Mouse (Mus musculus) liver, embryonic 12.5 days (tissue): Measurements from ENCODE around the gene Efcab14. TPM values are rescaled to one million over a fixed set of nuclear protein-coding genes. Genes with fewer than 3 reads are reported as not detected.
A peak's percentile ranks its signal among the peaks of the same experiment; 100 is the strongest.

Source experiments
- ATAC-seq: fragments of 200-750 bp; cut with Nextera tagmentation; 2 replicates; pipeline ENCODE4 v1.8.0; 2017; ENCODE audit warnings: moderate number of reproducible peaks, mild to moderate bottlenecking, moderate library complexity
- H3K27ac ChIP-seq: fragments of 300-500 bp; sonication (generic); 2 replicates; pipeline ENCODE4 v1.5.1; 2016; ENCODE audit warnings: mild to moderate bottlenecking
- H3K27me3 ChIP-seq: fragments of 300-500 bp; sonication (generic); replicated peaks from 2 replicates; pipeline ENCODE4 v1.6.1; 2016; ENCODE audit warnings: mild to moderate bottlenecking, moderate library complexity
- H3K36me3 ChIP-seq: fragments of 300-500 bp; sonication (generic); 2 replicates; pipeline ENCODE4 v1.6.1; 2016; ENCODE audit warnings: mild to moderate bottlenecking, moderate library complexity
- H3K4me1 ChIP-seq: fragments of 300-500 bp; sonication (generic); 2 replicates; pipeline ENCODE4 v1.6.1; 2016
- H3K4me2 ChIP-seq: fragments of 300-500 bp; sonication (generic); 2 replicates; pipeline ENCODE4 v1.6.1; 2016; ENCODE audit warnings: mild to moderate bottlenecking, moderate library complexity
- H3K4me3 ChIP-seq: fragments of 300-500 bp; sonication (generic); 2 replicates; pipeline ENCODE4 v1.5.1; 2016; ENCODE audit warnings: mild to moderate bottlenecking, moderate library complexity
- H3K9ac ChIP-seq: fragments of 300-500 bp; sonication (generic); 2 replicates; pipeline ENCODE4 v1.6.1; 2016; ENCODE audit warnings: mild to moderate bottlenecking, moderate library complexity
- H3K9me3 ChIP-seq: fragments of 300-500 bp; sonication (generic); replicated peaks from 2 replicates; pipeline ENCODE4 v1.6.1; 2016; ENCODE audit warnings: mild to moderate bottlenecking, moderate library complexity
- WGBS: fragments of 180-500 bp; shearing (Covaris S2); methylation state at CpG from one replicate; pipeline ENCODE4 v1.1.7; 2016; ENCODE audit not compliant: insufficient replicate concordance; 5-methylcytosine and 5-hydroxymethylcytosine counted together
- polyA plus RNA-seq: library from polyadenylated mRNA; unstranded; fragments of >200 nt; fragmentation: Nextera tagmentation; extraction: Ambion mirVana; gene quantifications from 2 replicates; pipeline ENCODE4 v1.2.1, GENCODE M21; 2016

The Efcab14 gene
- polyA plus RNA-seq, 1 experiment from 2014 or later, result 18.8 TPM

DNA sequence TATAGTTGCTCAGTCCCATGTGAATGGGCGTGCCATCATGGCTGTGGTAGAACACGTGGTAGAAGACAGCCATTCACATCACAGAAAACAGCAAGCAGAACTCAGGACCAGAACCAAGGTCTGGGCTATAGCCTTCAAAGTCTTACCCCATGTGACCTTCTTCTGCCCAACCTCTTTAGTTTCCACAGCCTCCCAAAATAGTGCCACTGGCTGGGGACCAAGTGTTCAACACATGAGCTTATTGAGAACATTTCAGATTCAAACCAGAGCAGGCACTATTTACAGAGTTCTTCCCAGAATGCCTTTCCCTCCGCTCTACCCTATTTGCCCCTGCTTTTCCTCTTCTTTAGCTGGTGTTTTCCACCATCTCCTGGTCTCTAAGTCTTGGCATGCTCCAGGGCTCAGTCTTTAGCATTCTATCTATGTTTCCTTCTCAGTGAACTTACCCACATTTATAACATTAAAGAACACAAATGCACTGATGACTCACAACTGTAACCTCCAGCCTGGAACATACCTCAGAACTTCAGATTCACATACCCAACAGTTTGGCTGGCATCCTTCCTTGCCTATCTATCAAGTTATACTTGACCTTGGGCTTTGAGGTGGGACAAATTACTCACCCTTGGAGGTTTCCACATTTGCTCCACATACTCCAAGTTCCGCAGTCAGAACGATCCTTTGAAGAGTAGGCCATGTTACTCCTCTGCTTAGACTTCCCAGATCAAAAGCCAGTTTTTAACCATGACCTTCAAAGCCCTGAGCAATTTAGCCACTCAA is 44.7 kb downstream of the Efcab14 start:
- Histone ChIP-seq H3K4me3 (no peak overlapping the region), H3K27ac (no peak overlapping the region)
- 74% methylated on average over 5 of the region's 5 CpGs for WGBS

DNA sequence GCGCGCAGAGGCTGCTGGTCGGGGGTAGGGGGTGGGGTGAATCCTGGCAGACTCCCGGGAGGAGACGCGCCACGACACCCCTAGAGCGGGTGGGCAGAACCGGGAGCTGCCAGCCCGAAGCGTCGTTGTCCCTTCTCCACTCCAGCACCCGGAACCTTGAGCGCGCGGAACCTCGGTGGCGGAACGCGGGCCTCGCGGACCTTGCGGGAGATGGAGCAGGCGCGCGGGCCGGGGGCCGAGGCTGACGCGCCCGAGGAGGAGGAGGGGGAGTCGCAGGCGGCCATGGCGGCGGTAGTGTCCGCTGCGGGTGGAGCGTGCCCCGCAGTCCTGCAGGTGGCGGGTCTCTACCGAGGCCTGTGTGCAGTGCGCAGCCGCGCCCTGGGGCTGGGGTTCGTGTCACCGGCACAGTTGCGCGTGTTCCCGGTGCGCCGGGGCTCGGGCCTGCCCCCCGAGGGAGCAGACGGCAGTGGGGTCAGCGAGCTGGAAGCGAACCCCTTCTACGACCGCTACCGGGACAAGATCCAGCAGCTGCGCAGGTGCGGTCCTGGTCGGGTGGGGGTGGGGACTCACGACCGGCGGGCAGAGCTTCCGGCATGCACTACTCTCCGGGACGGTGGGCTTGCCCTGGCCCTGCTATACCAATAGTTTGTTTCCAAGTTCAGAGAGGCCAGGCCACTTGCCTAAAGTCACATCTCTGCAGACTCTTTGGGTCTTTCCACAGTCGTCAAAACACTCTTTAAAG is 47.4 kb downstream of the Efcab14 start, which contains the start of gene Atpaf1:
Gene Atpaf1, plus strand, starts transcription at position 44 of the 742 bp plus-strand sequence.
- peaks cover 21% of the 10 kb centered on the region for H3K36me3 ChIP-seq
- peak within 1 kb of the TSS; percentile 75 for H3K4me3 ChIP-seq
- H3K4me1 ChIP-seq, result peaks cover 26% of the 10 kb centered on the region
- peak within 1 kb of the TSS; percentile 79 for H3K9ac ChIP-seq
- no peaks in the 10 kb centered on the region for H3K27me3 ChIP-seq
- peak within 1 kb of the TSS; percentile 89 for H3K4me2 ChIP-seq
- WGBS, result under 1% methylated on average over 69 of the region's 69 CpGs
- no peaks in the 10 kb centered on the region for H3K9me3 ChIP-seq
- H3K27ac ChIP-seq, result peak within 1 kb of the TSS; percentile 76
- ATAC-seq, result peak; percentile 83

More for the DNA sequence above, 44.7 kb downstream of the Efcab14 start:
- Histone ChIP-seq H3K36me3 (peaks cover 9% of the 10 kb centered on the region), H3K4me1 (peaks cover 26% of the 10 kb centered on the region), H3K4me2 (no peak overlapping the region), H3K9me3 (no peaks in the 10 kb centered on the region), H3K9ac (no peak overlapping the region), H3K27me3 (no peaks in the 10 kb centered on the region)
- ATAC-seq, result no peak

- Histone ChIP-seq H3K9me3 (no peaks in the 10 kb centered on the region), H3K36me3 (peaks cover 28% of the 10 kb centered on the region), H3K4me2 (peak overlapping the region; percentile 89), H3K27me3 (no peaks in the 10 kb centered on the region), H3K4me3 (peak overlapping the region; percentile 75), H3K27ac (peak overlapping the region; percentile 76), H3K4me1 (peaks cover 26% of the 10 kb centered on the region), H3K9ac (peak overlapping the region; percentile 79)
- WGBS, result 26% methylated on average over 7 of the region's 7 CpGs
- ATAC-seq, result peak; percentile 42
Observed at GRCm38 (mm10) chr4:115785511-115786034, 48.0 kb downstream of the Efcab14 start.

- Histone ChIP-seq H3K36me3 (peaks cover 70% of the 10 kb centered on the region), H3K27me3 (no peaks in the 10 kb centered on the region), H3K4me2 (no peak overlapping the region), H3K4me3 (no peak overlapping the region), H3K4me1 (peaks cover 6% of the 10 kb centered on the region), H3K9me3 (no peaks in the 10 kb centered on the region), H3K9ac (no peak overlapping the region), H3K27ac (no peak overlapping the region)
- 87% methylated on average over 3 of the region's 3 CpGs for WGBS
- no peak for ATAC-seq
Observed at GRCm38 (mm10) chr4:115790864-115791263, 53.3 kb downstream of the Efcab14 start.

- H3K27ac ChIP-seq, result no peak overlapping the region
Observed at GRCm38 (mm10) chr4:115795360-115795759, 57.8 kb downstream of the Efcab14 start.

DNA sequence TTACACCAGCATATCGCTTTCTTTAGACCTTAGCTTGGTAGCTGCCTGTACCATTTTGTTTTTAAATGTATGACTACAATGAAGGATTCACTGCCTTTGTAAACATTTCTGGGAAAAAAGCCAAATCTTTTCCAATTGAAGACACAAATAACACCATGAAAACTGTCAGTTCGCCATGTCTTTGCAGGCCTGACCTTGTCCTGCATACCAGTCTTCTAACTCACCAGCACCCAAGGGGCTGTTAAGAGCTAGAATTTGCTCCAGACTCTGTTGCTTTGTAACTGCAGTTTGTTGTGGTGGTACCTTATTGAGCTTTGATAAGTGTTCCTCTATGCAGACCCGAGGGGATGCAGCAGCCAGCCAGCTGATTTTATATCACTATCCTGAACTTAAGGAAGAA is 62.4 kb downstream of the Efcab14 start:
- Histone ChIP-seq H3K4me1 (no peaks in the 10 kb centered on the region), H3K27ac (no peak overlapping the region), H3K9me3 (no peaks in the 10 kb centered on the region), H3K4me2 (no peak overlapping the region), H3K9ac (no peak overlapping the region), H3K27me3 (no peaks in the 10 kb centered on the region), H3K4me3 (no peak overlapping the region), H3K36me3 (peaks cover 69% of the 10 kb centered on the region)
- 68% methylated on average over 3 of the region's 3 CpGs for WGBS
- ATAC-seq, result no peak

More at GRCm38 (mm10) chr4:115795360-115795759, 57.8 kb downstream of the Efcab14 start:
- no peak for ATAC-seq
- H3K4me3 ChIP-seq, result no peak overlapping the region
- H3K9me3 ChIP-seq, result no peaks in the 10 kb centered on the region
- WGBS, result 84% methylated on average over 3 of the region's 3 CpGs
- H3K27me3 ChIP-seq, result no peaks in the 10 kb centered on the region
- no peak overlapping the region for H3K4me2 ChIP-seq
- no peaks in the 10 kb centered on the region for H3K4me1 ChIP-seq
- no peak overlapping the region for H3K9ac ChIP-seq
- H3K36me3 ChIP-seq, result peaks cover 83% of the 10 kb centered on the region

GRCm38 (mm10) chr4:115812326-115812725 is 74.8 kb downstream of the Efcab14 start:
- no peak for ATAC-seq
- WGBS, result 83% methylated on average over 4 of the region's 4 CpGs

DNA sequence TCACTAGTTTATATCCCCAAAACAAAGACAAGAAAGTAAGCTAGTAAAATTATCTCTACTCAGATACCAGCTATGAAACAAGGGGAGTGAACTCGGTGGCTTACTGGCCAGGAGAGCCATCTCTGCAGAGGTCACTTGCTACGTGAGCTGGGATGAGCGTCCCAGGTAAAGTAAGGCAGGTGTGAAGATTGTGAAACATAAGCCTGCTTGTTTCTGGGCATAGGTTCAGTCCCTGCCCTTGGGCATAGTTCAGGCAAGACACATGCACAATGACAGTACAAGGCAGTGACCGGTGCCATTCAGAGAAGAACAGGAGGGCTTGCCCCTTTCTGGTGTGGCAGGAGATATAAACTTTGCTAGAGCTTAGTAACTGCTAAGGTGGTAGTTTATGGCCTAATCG is 78.1 kb downstream of the Efcab14 start:
- 0 out of 2 replicates have a peak, but pooled peaks cover 3% of the 10 kb centered on the region for H3K4me1 ChIP-seq
- no peak overlapping the region for H3K4me2 ChIP-seq
- no peaks in the 10 kb centered on the region for H3K9me3 ChIP-seq
- no peak overlapping the region for H3K9ac ChIP-seq
- 79% methylated on average over 5 of the region's 5 CpGs for WGBS
- no peak overlapping the region for H3K27ac ChIP-seq
- H3K4me3 ChIP-seq, result no peak overlapping the region
- no peak for ATAC-seq
- peaks cover 46% of the 10 kb centered on the region for H3K36me3 ChIP-seq
- no peaks in the 10 kb centered on the region for H3K27me3 ChIP-seq

More at GRCm38 (mm10) chr4:115812326-115812725, 74.8 kb downstream of the Efcab14 start:
- Histone ChIP-seq H3K4me3 (no peak overlapping the region), H3K9ac (no peak overlapping the region), H3K9me3 (no peaks in the 10 kb centered on the region), H3K4me2 (no peak overlapping the region), H3K27me3 (no peaks in the 10 kb centered on the region), H3K36me3 (peaks cover 52% of the 10 kb centered on the region), H3K4me1 (no peaks in the 10 kb centered on the region), H3K27ac (no peak overlapping the region)

GRCm38 (mm10) chr4:115820199-115820598 is 82.7 kb downstream of the Efcab14 start:
- Histone ChIP-seq H3K9ac (no peak overlapping the region), H3K4me1 (peaks cover 43% of the 10 kb centered on the region)

DNA sequence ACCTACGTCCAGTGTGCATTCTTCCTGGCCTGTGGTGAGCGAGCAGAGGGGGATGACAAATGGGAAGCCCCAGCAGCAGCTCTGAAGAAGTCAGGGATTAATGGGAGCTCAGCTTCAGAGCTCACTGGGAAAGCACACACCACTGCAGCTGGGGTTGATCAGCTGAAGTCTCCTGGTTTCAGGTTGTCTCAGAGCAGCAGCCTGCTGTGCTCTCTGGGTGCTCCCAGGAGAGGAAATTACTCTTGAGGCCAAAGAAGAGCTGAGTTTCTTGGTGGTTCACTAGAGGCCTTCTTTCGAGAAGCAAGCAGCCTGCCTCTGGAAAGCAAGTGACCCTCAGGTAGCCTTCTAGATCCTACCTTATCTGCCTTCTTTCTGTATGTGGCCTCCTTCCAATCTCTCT is 83.4 kb downstream of the Efcab14 start:
- H3K27ac ChIP-seq, result no peak overlapping the region
- peaks cover 50% of the 10 kb centered on the region for H3K4me1 ChIP-seq
- WGBS, result 63% methylated on average over 3 of the region's 3 CpGs
- no peak overlapping the region for H3K4me3 ChIP-seq
- H3K27me3 ChIP-seq, result no peaks in the 10 kb centered on the region
- peaks cover 6% of the 10 kb centered on the region; the same call in 1 of the 2 replicates for H3K36me3 ChIP-seq
- no peaks in the 10 kb centered on the region for H3K9me3 ChIP-seq
- no peak for ATAC-seq
- H3K4me2 ChIP-seq, result no peak overlapping the region
- H3K9ac ChIP-seq, result no peak overlapping the region

More at GRCm38 (mm10) chr4:115820199-115820598, 82.7 kb downstream of the Efcab14 start:
- H3K4me3 ChIP-seq, result no peak overlapping the region
- H3K27me3 ChIP-seq, result no peaks in the 10 kb centered on the region
- H3K4me2 ChIP-seq, result no peak overlapping the region
- no peaks in the 10 kb centered on the region for H3K9me3 ChIP-seq
- H3K36me3 ChIP-seq, result peaks cover 13% of the 10 kb centered on the region; the same call in 1 of the 2 replicates
- no peak overlapping the region for H3K27ac ChIP-seq
- ATAC-seq, result no peak
- WGBS, result 55% methylated on average over 3 of the region's 3 CpGs

DNA sequence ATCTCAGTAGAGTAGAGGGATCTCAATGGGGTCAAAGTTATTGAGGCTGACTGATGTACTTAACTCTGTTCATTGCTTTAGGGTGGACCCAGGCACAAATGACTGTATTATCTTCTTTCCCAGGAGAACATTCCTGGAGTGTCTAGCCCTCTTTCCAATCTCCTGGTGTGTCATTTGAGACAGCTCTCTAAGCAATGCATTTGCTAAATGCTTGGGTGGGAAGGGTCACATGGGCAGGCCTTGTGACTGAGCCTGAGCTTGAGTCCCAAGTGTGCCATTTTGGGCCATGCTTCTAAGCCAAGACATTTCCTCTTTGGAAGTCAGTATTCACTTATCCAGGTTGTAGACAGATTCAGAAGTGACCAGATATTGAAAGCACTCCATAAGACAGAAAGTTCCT is 83.9 kb downstream of the Efcab14 start:
- Histone ChIP-seq H3K9ac (no peak overlapping the region), H3K27ac (no peak overlapping the region), H3K4me3 (no peak overlapping the region), H3K4me2 (no peak overlapping the region), H3K36me3 (peaks cover under 1% of the 10 kb centered on the region; the same call in 1 of the 2 replicates), H3K27me3 (no peaks in the 10 kb centered on the region), H3K4me1 (peaks cover 54% of the 10 kb centered on the region), H3K9me3 (no peaks in the 10 kb centered on the region)
- no peak for ATAC-seq

GRCm38 (mm10) chr4:115821928-115822327 is 84.4 kb downstream of the Efcab14 start:
- H3K27ac ChIP-seq, result no peak overlapping the region
- H3K27me3 ChIP-seq, result no peaks in the 10 kb centered on the region
- no peak for ATAC-seq
- H3K4me3 ChIP-seq, result no peak overlapping the region
- no peak overlapping the region for H3K4me2 ChIP-seq
- no peak overlapping the region for H3K9ac ChIP-seq
- WGBS, result 35% methylated on average over 3 of the region's 3 CpGs
- H3K4me1 ChIP-seq, result peaks cover 57% of the 10 kb centered on the region
- H3K36me3 ChIP-seq, result no peaks in the 10 kb centered on the region; the same call in 1 of the 2 replicates
- no peaks in the 10 kb centered on the region for H3K9me3 ChIP-seq
